Mouse (Mus musculus) cerebellum, postnatal 25 days (tissue): ENCODE data around the gene Tex2.
"Not testable (repeated sequence)": the region's sequence is repeated elsewhere in the genome, so short reads cannot be mapped to it uniquely, and the experiment has no call there.

ENCODE experiments used
- DNase-seq, 2 experiments: peaks; one replicate each; pipeline ENCODE4 v3.0.0; 2021; ENCODE audit warnings: mixed read lengths in 2 of 2

The Tex2 gene

DNA sequence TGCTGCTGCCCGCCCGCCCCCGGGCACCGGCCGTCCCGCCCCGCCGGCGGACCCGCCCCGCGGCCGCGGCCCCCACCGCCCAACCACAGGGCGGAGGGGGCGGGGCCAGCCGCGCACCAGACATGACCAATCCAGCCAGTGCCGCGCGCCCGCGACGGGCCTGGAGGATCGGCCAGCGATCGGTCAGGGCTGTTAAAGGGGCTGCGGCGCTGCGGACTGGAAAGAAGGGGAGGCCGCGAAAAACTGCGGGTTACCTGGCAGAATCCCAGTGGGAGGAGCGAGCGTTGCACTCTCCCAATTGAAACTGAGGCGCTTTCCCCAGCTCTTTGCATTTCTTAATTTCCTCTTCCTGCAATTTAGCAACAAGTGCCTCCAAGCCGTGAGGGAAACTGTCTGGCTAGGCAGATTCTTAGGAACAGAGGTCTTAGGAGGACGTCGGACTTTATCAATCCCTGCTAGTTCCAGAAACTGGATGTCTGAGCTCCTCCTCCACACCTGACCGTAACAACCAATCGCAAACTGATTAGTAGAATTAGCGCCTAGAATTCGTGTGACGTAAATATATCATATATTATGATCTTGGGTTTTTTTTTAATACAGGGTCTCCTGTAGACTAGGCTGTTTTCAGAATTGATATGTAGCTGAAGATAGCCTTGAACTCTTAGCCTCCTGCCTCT, at the start of gene Tex2:
Tex2 (minus strand) TSS at position 463 of the 677 bp plus-strand sequence.
- peak; percentile 98 to 99 for DNase-seq

DNA sequence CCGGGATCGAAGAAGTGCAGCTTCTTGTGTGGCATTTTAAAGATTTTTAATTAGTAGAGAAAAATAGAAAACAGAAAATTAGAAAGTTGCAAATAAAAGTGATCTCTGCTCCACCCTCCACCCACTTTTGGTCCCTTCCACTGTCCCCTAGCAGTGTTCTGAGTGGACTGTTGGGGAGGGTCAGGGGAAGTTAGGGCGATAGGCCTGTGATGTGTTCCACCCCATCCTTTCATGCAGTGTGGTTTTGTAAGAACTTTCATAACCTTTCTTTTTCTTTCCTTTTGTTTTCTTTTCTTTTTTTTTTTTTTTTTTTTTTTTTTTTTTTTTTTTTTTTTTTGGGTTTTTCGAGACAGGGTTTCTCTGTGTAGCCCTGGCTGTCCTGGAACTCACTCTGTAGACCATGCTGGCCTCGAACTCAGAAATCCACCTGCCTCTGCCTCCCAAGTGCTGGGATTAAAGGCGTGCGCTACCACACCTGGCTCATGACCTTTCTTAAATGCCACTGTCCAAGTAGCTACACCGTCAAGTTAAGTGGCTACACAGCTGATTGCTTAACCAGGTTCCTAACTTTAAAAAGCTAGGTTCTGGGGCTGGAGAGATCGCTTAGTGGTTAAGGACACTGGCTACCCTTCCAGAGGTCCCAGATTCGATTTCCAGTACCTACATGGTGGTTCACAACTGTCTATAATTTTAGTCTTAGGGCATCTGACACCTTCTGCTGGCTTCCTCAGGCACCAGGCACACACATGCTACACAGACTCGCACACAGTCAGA, 49.6 kb upstream of the Tex2 start:
- DNase-seq, result no peak

DNA sequence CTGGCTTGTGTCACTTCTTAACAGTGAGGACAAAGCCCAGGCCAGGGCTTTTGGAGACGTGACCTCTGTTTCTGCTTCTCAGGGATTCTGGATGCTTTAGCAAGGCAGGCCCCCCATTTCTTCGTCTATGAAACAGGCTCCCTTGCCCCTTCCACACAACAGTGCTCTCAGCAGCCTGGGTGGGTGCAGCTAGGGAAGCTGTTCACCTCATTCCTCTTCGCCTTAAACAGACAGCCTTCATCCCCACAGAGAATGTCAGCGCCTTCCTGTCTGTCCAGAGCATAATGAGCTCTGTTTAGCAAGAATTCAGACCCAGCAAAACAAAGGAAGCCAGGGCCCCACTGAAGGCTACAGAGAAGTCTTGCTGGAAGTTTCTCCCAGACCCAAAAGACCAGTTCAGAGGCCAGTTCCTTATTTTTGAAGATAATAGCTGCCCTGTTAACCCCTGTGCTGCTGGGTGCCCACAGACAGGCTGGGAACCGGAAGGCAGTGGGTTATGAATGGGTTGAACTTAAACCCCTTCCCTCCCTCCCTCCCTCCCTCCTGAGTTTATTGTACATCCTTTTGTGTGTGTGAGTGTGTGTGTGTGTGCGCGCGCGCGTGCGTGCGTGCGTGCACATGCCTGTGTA, 47.3 kb upstream of the Tex2 start:
- no peak for DNase-seq

DNA sequence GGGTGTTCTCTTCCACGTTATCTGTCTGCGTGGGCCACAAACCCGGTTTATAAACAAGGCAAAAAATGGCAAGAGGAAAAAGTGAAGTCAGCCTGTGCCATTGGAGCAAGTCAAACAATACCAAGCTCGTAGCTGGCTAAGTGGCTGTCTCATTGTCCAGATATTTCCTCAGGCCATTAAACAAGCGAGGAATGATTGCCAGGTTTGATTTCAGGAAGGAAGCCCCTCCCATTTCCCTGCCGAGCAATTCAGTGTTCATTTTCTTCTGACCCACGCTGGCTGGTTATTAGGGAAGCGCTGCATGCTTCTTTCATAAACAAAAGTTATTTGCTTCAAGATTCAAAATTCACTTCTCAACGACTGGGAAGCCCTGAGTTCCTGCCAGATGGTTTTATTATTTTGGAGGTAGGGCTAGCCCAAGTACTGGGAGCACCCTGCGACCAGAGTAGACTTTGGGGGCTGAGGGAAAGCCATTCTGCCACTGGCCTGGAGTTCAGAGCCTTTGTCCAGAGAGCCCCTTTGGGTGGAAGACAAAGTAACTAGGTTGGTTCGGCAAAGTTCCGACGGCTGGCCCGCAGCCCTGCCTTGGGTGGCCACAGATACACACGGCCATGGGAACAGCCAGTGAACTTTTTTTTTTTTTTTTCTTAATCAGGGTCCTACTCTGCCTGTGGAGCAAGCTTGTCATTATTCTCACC, 46.5 kb upstream of the Tex2 start:
- DNase-seq, result no peak

DNA sequence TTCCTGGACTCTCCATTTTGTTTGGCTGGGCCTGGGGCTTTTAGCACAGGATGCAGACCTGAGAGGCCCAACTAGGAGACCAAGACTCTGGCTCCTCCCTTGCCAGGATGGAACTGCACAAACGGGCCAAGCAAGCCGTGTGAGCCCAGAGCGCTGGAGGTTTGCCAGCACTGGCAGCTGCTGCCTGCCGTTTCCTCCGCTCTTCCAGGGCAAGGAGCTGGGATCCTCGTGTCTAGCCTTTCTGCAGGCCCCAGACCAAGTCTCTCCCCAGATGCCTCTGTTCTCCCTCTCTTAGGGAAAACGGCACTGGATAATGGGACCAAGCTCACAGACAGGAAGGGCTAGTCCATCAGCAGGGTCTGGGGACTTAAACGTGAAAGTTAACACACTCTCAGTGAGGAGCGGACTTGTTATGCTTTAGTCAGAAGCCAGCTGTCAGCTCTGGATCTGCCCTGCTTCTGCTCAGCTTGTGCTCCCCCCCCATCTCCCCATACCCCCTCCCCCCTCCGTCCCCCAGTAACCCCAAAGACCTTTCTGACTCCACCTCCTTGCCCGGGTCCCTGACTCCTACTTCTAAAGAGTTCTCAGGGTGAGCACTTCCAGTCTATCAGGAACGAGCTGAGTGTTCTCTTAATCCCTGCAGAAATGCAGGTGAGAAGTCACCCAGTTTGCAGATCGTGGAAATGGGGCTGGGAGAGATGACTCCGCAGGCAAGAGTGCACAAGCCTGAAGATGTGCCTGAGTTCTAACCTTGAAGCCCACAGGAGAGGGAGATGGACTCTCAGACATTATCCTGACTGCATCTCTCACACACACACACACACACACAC, 45.0 kb upstream of the Tex2 start:
- peak; percentile 91 to 94 for DNase-seq

DNA sequence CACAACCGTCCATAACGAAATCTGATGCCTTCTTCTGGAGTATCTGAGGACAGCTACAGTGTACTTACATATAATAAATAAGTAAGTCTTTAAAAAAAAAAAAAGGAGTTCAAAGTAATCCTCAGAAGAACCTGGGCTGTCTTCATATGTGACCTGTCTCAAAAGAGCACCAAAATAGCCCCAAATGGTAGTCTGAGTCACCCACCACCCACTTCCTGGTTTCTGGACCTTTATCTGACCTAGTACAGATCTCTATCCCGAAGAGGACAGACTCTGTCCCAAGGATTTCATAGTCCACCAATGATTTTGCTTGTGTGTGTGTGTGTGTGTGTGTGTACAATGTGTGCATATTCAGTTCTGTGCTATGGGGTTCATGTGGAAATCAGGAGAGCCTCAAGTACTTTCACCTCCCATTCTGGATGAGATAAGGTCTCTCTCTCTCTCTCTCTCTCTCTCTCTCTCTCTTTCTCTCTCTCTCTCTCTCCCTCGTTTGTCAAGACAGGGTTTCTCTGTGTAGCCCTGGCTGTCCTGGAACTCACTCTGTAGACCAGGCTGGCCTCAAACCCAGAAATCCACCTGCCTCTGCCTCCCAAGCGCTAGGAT, 43.8 kb upstream of the Tex2 start:
- DNase-seq, result not testable (repeated sequence)

DNA sequence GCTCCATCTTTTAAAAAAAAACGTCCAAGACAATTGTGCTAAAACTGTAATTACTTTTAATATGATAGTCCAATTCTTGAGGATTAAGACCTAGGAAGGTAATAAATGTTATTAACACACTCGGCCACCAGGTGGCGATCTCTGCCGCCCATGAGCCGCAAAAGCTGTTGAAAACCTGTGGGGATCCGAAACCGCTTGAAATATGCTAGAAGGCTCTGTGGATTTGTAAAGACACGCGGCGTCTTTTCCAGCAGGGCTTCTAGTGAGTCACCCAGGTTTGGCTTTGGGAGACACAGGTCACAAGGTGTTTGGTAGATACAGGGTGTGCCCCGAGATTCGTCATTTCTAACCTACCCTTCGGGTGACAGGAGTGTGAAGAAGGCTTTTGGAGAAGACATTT, 35.1 kb upstream of the Tex2 start:
- peak; percentile 80 to 86 for DNase-seq

DNA sequence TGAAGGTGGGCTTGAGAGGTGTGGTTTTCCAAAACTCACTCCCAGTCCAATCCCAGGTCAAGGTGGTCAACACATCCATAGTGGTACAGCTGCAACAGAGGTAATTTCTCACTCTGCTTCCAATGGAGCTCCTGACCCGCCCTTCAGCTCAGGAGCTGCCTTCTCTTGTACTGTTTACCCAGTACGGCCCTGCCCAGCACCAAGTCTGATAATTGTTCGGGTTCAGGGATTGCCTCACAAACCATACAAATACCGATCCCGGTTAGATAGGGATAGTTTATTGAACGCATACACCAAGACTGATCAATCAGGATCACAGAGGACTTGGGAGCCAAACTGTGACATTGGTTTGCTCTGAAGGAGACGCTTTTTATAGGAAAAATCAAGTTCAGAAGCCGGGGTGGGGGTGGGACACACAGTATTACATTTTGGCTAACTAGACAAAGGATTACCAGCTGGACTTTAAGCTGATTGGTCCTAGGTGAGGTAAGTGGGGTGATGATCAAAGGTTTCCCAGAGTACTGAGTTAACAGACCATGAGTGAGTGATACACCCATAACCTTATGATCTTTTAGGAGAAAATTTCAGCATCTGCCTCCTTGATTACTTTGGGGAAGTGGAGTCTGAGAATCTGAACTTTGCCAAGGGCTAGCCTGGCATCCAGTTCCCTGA, 29.9 kb upstream of the Tex2 start:
- no peak for DNase-seq

DNA sequence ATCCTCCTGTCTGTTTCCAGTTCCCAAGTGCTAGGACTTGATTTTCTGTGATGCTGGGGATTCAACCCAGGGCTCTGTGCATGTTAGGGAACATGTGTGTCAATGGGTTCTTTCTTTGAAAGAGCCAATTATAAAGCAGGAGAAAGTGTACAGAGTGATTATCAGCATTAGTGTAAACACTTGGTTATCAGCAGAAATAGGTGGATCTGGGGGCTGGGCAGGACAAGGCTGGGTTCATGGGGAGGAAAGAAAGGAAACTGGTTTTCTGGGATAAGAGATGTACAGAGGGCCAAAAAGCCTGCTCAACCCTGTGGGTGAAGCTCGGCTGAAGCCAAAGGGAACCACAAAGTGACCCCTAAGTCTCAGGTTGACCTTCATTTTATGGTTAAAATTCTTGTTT, 28.4 kb upstream of the Tex2 start:
- no peak for DNase-seq

DNA sequence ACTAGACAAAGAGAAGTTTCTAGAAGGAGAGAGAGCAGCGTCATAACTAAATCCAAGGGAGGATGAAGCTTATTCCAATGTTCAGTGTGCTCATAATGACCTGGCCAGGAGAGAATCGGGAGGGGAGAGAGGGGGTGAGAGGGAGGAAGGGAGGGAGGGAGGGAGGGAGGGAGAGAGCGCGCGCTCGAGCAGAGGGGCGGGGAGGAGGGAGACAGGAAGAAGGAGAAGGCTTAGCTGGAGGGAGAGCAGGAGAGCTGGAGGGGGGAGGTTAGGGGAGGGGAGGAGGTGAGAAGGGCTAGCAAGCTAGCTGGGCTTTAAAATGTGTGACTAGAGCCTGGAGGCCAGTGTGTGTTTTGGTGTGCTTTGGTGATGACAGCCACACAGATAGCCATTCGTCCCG, 26.8 kb upstream of the Tex2 start:
- DNase-seq, result no peak

DNA sequence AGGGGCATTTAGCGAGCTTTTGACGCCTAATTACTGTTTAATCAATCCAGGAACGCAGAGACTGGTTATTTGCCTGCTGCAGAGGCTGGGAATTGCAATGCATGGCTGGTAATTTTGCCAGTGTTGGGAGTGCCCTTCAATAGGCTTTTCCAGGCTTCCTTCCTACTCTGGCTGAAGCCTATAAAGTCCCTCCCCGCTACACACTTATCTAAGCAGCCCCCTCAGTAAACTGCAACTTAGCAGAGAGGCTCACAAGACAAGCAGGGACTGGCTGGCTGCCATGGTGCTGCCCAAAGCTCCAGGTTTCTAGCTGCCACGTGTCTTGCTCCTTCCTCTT, 26.1 kb upstream of the Tex2 start:
- DNase-seq, result no peak

DNA sequence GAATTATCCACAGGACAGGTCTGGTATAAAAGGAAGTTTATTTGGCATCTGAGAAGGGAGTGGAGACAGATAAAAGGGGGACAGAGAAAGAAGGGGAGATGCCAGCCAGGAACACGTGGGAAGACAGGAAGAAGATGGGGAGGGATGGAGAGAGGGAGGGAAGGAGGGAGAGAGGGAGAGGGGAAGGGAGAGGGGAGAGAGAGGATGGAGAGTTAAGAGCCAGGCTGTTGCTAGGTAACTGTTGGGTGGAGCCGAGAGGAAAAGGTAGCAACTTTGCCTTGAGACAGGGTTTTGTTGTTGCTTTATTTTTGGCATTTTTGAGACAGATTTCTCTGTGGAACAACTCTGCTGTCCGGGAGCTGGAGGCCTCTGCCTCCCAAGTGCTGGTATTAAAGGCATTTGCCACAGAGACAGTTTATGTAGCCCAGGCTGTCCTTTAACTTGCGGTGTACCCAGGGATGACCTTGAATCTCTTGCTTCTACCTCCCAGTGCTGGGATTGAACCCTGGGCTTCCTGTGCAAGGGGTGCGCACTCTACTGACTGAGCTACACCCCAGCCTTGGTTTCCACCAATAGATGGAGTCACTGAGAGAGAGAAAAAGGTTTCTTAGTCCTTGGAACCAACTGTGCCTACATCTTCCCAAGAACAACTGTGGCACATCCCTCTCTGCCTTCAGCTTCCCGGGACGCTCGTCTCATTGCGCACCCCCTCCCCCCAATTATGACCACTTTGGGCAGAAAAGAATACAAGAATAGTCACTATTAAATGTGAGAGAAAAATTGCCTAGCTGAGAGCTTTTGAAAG, 25.5 kb upstream of the Tex2 start:
- no peak for DNase-seq

DNA sequence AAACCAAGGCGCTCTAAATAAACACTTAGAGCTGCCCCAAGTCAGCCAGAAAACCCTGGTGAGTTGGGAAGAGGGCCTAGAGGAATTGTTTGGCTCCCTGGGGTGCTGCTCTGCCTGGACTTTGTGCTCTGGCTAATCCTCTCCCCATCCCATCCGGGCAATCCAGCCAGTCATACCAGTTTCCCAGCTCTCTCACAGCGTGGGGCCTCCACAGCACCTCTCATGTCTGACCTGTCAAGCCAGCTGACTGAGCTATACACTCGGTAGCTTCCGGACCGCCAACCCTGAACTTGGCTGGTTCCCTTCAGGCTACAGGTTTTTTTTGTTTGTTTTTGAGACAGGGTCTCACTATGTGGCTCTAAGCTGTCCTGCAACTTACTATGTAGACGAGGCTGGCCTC, 24.5 kb upstream of the Tex2 start:
- DNase-seq, result no peak

DNA sequence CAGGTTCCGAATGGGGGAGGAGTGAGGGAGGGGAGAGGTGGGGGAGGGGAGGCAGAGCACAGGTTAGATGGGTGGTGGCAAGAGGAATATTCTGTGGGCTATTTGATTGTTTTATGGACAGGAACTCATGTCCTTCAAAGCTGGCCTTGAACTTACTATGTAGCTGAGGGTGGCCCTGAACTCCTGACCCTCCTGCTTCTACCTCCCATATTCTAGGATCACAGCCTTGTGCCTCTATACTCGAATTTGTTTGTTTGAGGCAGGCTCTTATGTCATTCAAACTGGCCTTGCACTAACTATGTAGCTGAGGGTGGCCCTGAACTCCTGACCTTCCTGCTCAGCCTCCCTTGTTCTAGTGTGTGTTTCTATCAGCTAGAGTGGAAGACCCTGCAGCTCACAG, 22.7 kb upstream of the Tex2 start:
- no peak for DNase-seq

DNA sequence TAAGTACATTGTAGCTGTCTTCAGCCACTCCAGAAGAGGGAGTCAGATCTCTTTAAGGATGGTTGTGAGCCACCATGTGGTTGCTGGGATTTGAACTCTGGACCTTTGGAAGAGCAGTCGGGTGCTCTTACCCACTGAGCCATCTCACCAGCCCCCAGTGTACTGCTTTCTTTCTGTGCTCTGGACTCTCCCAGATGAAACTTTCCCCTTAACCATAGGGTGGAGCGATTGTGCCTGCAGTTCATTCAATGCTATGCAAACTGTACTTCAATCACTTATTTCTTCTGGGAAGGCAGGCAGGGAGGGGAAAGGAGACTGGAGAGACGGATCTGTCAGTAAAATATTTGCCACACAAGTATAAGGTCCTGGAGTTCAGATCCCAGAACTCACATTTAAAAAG, 21.0 kb upstream of the Tex2 start:
- DNase-seq, result not testable (repeated sequence)

DNA sequence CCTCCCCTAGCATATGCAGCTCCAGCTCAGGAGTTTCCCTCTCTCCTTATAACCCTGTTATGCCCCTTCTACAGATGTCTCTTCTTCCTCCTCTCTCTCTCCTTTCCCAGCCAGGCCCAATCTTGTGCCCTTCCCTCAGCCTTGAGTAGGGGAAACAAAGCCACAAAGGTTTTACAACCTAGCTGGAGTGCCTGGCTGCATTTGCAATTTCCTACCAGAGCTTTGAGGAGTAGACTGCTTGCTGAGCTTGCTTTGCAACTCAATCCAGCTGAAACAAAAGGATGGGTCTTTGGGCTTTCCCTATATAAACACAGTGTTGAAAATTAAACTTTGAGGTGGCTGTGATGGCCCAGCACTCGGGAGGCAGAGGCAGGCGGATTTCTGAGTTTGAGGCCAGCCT, 20.2 kb upstream of the Tex2 start:
- DNase-seq, result no peak

DNA sequence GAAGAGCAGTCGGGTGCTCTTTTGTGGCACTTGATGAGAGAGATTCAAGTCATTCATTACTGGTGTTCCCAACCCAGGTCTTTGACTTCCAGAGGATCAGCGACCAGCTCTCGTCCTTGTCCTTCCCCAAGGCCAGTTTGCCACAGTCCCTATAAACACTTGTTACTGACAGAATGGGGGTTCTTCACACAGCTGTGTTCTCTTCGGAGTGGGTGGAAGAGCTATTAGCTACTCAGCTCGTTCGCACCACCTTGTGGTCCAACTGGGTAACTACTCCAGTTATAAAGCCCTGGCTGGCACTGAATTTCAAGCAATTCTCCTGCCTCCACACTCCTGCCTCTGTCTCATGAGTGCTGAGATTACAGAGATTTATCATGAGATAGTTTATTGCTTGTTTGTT, 14.5 kb upstream of the Tex2 start:
- peak; percentile 70 to 83 for DNase-seq

DNA sequence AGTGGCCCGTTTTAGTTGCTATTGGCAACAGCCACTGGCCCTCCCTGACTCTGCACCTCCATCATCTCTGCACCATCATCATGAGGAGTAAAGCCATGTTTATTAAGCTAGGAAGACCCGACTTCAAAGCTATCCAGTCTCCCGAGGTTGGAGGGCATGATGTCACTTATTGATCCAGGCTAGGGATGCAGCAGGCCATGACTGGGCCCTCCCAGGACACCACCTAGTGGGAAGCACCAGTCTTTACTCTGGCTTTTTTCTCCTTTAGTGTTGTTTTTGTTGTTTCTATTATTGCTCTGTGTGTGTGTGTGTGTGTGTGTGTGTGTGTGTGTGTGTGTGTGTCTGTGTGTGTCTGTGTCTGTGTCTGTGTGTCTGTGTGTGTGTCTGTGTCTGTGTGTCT, 12.4 kb upstream of the Tex2 start:
- DNase-seq, result no peak

DNA sequence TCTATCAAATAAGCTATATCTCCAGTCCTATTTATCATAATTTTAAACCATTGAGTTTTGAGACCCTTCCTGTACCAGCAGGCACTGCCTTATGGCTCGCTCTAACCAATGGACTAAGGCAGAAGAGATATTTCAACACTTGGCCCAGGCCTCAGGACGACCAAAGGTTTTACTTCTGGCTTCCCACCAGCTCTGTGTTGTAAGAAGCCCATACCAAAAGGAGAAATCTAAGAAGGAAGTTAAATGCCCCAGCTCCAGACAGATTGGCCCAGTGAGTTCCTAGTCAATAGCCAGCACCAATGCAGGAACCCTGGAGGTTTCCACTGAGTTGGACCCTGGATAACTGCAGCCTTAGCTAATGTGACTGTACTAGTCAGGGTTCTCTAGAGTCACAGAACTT, 10.4 kb upstream of the Tex2 start:
- DNase-seq, result no peak

DNA sequence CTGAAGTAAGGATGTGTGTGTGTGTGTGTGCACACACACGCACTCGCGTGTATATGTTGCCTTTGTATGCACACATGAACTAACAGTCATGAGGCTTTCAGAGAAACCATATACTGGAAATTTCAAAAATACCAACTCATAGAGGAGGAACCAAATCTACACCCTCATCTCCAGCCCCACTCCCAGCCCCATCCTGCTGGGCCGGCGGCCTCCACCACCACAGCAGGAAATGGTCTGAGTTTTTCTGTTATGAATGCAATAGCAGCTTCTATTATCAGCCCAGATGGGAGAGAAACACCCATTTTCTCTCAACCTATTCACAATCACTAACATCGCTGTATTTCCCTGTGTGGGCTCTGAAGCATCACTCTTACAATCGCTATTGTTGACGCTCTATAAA, 8.8 kb upstream of the Tex2 start:
- no peak for DNase-seq

DNA sequence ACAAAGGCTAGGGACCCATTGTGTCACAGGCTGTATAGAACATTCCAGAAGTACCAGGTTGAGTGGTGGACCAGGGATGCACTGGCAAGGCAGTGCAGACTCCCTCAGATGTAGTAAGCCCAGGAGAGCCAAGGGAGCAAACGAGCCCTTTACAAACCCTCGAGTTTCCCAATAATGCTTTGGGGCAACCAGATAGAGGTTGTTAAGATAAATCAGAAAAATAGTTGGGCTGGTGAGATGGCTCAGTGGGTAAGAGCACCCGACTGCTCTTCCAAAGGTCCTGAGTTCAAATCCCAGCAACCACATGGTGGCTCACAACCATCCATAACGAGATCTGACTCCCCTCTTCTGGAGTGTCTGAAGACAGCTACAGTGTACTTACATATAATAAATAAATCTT, 5.5 kb upstream of the Tex2 start:
- not testable (repeated sequence) for DNase-seq
